Mouse (Mus musculus) splenic B cell, adult 2 months (primary cell): ENCODE data around the gene Slc6a6.

Experiments
- DNase-seq: peaks from one replicate; pipeline ENCODE4 v3.0.0-alpha.2; 2011; ENCODE audit warnings: low read depth, low spot score
- H3K27me3 ChIP-seq: 2 replicates; pipeline ENCODE4 v1.6.1; 2012; ENCODE audit warnings: mild to moderate bottlenecking, low read length, moderate library complexity, mixed read lengths; ENCODE audit not compliant: control insufficient read depth, poor library complexity, insufficient read depth, severe bottlenecking
- H3K36me3 ChIP-seq: 2 replicates; pipeline ENCODE4 v1.6.1; 2012; ENCODE audit warnings: mild to moderate bottlenecking, low read length, moderate library complexity, mixed read lengths; ENCODE audit not compliant: control insufficient read depth, poor library complexity, insufficient read depth, severe bottlenecking

Gene Slc6a6

GRCm38 (mm10) chr6:91718067-91718466, 34.2 kb downstream of the Slc6a6 start:
- H3K36me3 ChIP-seq = no peaks in the 10 kb centered on the region
- no peak for DNase-seq
- no peaks in the 10 kb centered on the region for H3K27me3 ChIP-seq

- H3K27me3 ChIP-seq = no peaks in the 10 kb centered on the region
- H3K36me3 ChIP-seq = no peaks in the 10 kb centered on the region
- no peak for DNase-seq
Observed at GRCm38 (mm10) chr6:91718603-91719002, 34.8 kb downstream of the Slc6a6 start.

- Histone ChIP-seq H3K27me3 (no peaks in the 10 kb centered on the region), H3K36me3 (no peaks in the 10 kb centered on the region)
- no peak for DNase-seq
Observed at GRCm38 (mm10) chr6:91719042-91719747, 35.3 kb downstream of the Slc6a6 start.

- no peak for DNase-seq
- no peaks in the 10 kb centered on the region for H3K27me3 ChIP-seq
- H3K36me3 ChIP-seq = peaks cover 6% of the 10 kb centered on the region; the same call in 1 of the 2 replicates
Observed at GRCm38 (mm10) chr6:91719865-91720533, 36.1 kb downstream of the Slc6a6 start.

GRCm38 (mm10) chr6:91720588-91721214, 36.8 kb downstream of the Slc6a6 start:
- no peaks in the 10 kb centered on the region for H3K27me3 ChIP-seq
- H3K36me3 ChIP-seq = peaks cover 6% of the 10 kb centered on the region; the same call in 1 of the 2 replicates
- no peak for DNase-seq

GRCm38 (mm10) chr6:91721215-91721701, 37.4 kb downstream of the Slc6a6 start:
- no peak for DNase-seq
- Histone ChIP-seq H3K27me3 (no peaks in the 10 kb centered on the region), H3K36me3 (peaks cover 8% of the 10 kb centered on the region)

- DNase-seq = no peak
- Histone ChIP-seq H3K36me3 (peaks cover 16% of the 10 kb centered on the region), H3K27me3 (no peaks in the 10 kb centered on the region)
Observed at GRCm38 (mm10) chr6:91727361-91727760, 43.5 kb downstream of the Slc6a6 start.

DNA sequence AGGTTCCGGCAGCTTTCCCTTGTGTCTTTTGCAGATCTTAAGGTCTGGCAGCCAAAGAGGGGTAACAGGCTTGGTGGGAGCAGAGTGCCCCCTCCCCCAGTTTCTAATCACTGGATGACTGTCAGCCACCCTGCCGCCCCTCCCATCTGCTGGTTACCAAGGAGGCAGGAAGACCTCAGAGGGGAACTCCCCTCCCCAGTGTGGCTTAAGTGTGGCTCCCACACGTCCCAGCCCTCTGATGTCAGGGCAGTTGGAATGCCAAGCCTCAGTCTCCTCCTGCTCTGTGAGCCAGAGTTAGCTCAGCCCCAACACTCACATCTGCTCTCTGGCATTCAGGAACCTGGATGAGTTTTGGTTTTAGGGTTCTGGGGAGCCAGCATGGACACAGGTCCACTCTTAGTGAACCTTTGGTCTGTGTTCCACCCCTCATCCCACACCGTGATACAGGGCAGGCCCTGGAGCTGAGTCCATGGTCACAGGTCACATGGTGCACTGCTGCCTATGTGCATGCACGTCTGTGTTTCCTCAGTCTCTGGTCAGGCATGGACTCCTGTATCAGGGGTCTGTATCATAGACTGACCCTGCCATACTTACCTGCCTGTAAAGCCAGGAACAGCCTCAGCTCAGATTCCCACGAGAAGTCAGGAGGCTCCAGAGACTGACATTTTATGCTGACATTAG, 45.2 kb downstream of the Slc6a6 start:
- no peak for DNase-seq
- Histone ChIP-seq H3K27me3 (no peaks in the 10 kb centered on the region), H3K36me3 (peaks cover 16% of the 10 kb centered on the region)

DNA sequence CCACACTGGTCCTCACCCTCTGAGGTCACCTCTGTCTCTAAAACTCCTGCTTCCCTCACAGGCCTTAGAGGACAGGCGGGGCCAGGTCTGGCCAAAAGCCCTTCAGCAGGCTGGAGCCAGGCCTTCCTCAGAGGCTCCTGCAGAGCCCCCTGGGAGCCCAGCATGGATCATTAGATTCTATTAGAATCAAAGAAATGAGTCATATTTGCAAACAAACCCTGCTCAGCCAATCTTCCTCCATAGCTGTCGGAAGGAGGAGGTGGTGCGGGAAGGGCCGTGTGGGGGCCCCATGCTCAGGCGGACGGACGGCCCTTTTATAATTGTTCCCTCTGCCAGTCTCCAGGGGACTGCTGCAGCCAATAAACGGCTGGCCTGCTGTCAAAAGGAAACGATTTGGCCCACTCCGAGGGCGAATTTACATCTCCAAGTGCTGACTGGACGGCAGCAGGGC, 45.8 kb downstream of the Slc6a6 start:
- no peak for DNase-seq
- Histone ChIP-seq H3K36me3 (peaks cover 12% of the 10 kb centered on the region), H3K27me3 (no peaks in the 10 kb centered on the region)

- DNase-seq = no peak
- peaks cover 5% of the 10 kb centered on the region for H3K36me3 ChIP-seq
- no peaks in the 10 kb centered on the region for H3K27me3 ChIP-seq
Observed at GRCm38 (mm10) chr6:91732138-91732537, 48.3 kb downstream of the Slc6a6 start.

GRCm38 (mm10) chr6:91736471-91736870, 52.6 kb downstream of the Slc6a6 start:
- H3K36me3 ChIP-seq = peaks cover 11% of the 10 kb centered on the region
- H3K27me3 ChIP-seq = no peaks in the 10 kb centered on the region
- DNase-seq = no peak

DNA sequence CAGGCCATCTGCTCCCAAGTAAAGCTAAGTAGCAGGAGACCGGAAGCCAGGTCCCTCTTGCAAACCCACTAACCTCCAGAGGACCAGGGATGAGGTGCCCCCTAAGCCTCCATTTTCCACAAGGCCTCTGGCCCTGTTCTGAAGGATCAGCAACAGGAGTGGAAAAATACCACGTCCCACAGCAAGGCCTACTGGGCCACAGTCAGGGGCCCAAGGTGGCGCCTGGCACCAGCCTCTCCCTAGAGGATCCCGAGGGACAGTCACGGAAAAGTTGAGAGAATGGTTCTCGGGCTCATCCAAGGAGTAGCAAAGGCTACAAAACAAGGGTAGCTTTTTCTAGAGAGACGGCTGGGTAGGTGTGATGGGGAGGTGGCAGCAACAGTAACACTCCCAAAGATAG, 53.6 kb downstream of the Slc6a6 start:
- Histone ChIP-seq H3K27me3 (no peaks in the 10 kb centered on the region), H3K36me3 (peaks cover 12% of the 10 kb centered on the region)
- no peak for DNase-seq

DNA sequence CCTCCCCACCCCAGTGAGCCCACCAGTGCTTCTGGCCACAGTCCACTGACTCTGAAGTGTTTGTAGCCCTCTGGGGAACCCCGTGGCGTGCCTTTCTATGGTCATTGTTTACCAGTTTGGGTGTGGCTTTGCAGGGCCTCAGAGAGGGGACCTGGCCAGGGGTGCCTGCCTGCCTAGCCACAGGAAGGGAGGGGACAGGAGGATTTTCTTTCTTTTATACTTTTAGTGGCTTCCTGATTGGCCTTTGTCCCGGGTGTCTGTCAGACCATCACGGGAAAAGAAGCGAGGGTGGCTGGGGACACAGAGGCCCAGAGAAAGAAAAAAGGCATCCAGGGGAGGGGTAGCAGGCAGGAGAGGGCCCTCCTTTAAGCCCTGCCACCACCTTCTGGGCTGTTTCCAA, 54.2 kb downstream of the Slc6a6 start:
- H3K27me3 ChIP-seq = no peaks in the 10 kb centered on the region
- peaks cover 13% of the 10 kb centered on the region for H3K36me3 ChIP-seq
- DNase-seq = peak; percentile 12

- Histone ChIP-seq H3K27me3 (no peaks in the 10 kb centered on the region), H3K36me3 (peaks cover 14% of the 10 kb centered on the region; the same call in 1 of the 2 replicates)
- DNase-seq = peak; percentile 74
Observed at GRCm38 (mm10) chr6:91741046-91741445, 57.2 kb downstream of the Slc6a6 start.
